Mouse (Mus musculus) heart, embryonic 13.5 days (tissue): ENCODE results near the gene Ccm2. TPM values are rescaled to one million over a fixed set of nuclear protein-coding genes. Genes with fewer than 3 reads are reported as not detected.
A peak's percentile ranks its signal among the peaks of the same experiment; 100 is the strongest.

Experiments
- ATAC-seq: fragments of 200-750 bp; cut with Nextera tagmentation; 2 replicates; pipeline ENCODE4 v1.8.0; 2017; ENCODE audit warnings: moderate TSS enrichment; ENCODE audit not compliant: insufficient number of reproducible peaks, low FRiP score, low TSS enrichment; ENCODE audit errors: extremely low read depth
- H3K27ac ChIP-seq: fragments of 300-500 bp; sonication (generic); replicated peaks from 2 replicates; pipeline ENCODE4 v1.5.1; 2015; ENCODE audit warnings: moderate library complexity, mild to moderate bottlenecking, inconsistent platforms
- H3K27me3 ChIP-seq: fragments of 300-500 bp; sonication (generic); replicated peaks from 2 replicates; pipeline ENCODE4 v1.6.1; 2015; ENCODE audit warnings: mild to moderate bottlenecking, inconsistent platforms
- H3K36me3 ChIP-seq: fragments of 300-500 bp; sonication (generic); 2 replicates; pipeline ENCODE4 v1.6.1; 2015; ENCODE audit warnings: mild to moderate bottlenecking, inconsistent platforms
- H3K4me1 ChIP-seq: fragments of 300-500 bp; sonication (generic); 2 replicates; pipeline ENCODE4 v1.6.1; 2015; ENCODE audit warnings: inconsistent platforms
- H3K4me2 ChIP-seq: fragments of 300-500 bp; sonication (generic); 2 replicates; pipeline ENCODE4 v1.6.1; 2015; ENCODE audit warnings: inconsistent platforms, mild to moderate bottlenecking, moderate library complexity
- H3K4me3 ChIP-seq: fragments of 300-500 bp; sonication (generic); 2 replicates; pipeline ENCODE4 v1.5.1; 2015; ENCODE audit warnings: moderate library complexity, mild to moderate bottlenecking, inconsistent platforms
- H3K9ac ChIP-seq: fragments of 300-500 bp; sonication (generic); 2 replicates; pipeline ENCODE4 v1.6.1; 2015; ENCODE audit warnings: inconsistent platforms, mild to moderate bottlenecking, moderate library complexity
- H3K9me3 ChIP-seq: fragments of 300-500 bp; sonication (generic); 2 replicates; pipeline ENCODE4 v1.6.1; 2016; ENCODE audit warnings: inconsistent platforms
- WGBS: fragments of 180-500 bp; shearing (Covaris S2); methylation state at CpG from one replicate; pipeline ENCODE4 v1.1.7; 2015; ENCODE audit warnings: mixed read lengths; 5-methylcytosine and 5-hydroxymethylcytosine counted together
- polyA plus RNA-seq: library from polyadenylated mRNA; unstranded; fragments of >200 nt; fragmentation: Nextera tagmentation; extraction: Ambion mirVana; gene quantifications from 2 replicates; pipeline ENCODE4 v1.2.1, GENCODE M21; 2015

Gene Ccm2
- polyA plus RNA-seq, 1 experiment from 2014 or later, result 54.3 TPM

DNA sequence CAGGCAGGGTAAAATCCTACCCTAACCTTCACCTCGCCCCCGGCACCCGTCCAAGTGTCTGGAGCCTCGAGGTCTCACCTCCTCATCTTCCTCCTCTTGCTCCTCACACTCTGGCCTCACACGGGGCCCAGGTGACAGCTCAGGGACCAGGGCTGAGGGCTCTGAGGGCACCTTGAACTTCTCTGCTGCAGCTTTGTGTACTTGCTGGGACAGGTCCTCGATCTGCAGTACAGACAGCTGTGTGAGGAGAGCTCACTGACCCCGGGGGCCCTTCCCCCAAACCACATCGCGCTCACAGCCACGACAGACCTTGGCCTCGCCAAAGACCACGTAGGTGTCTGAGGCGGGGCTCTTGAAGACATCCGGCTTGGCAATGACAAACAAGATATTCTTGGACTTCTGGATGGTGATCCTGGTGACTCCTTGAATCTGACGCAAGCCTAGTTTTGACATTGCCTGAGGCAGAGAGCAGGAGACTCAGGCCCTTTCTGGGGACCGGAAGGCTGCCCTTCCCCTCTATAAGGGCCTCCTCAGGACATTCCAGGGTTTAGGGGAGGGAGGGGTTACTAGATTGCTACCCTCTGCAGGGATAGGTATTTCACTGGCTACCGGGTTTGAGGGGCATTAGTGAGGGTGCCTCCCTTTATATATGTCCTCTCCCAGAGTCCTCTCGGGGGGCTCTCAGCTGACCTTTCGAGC is 51.7 kb downstream of the Ccm2 start:
- Histone ChIP-seq H3K4me1 (peaks cover 55% of the 10 kb centered on the region), H3K9ac (peak overlapping the region; percentile 30; the same call in 1 of the 2 replicates), H3K27me3 (peaks cover 49% of the 10 kb centered on the region), H3K4me2 (no peak overlapping the region), H3K4me3 (no peak overlapping the region), H3K9me3 (no peaks in the 10 kb centered on the region), H3K36me3 (peaks cover 57% of the 10 kb centered on the region), H3K27ac (no peak overlapping the region)
- no peak for ATAC-seq
- WGBS, result 49% methylated on average over 19 of the region's 19 CpGs

DNA sequence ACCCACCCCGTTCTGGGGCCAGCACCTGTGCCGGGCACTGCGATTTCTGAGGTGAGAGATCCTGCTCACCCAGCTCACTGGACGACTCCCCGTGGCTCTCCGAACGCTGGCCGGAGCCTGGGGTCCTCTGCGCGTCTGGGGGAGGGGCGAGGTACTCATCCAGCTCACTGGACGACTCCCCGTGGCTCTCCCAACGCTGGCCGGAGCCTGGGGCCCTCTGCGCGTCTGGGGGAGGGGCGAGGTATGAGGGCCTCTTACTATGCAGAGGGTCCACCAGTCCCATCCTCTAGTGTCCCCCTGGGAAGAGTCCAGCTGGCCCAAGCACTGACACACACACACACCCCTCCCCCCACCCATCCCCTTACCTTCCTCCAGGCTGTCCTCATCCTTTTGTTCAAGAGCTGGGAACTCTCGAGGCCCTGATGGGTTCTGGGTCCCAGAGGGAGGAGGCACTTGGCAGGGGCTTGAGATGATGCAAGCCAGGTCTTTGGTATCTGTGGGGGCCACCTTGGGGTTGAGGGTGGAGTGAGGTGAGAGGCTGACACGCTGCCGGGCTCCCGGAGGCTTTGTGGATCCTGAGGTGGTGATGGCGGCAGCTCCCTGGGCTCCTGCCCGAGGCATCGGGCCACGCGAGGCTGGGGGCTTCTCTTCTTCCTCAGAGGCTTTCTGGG is 52.5 kb downstream of the Ccm2 start:
- Histone ChIP-seq H3K4me3 (no peak overlapping the region), H3K9ac (peak overlapping the region; percentile 38; the same call in 1 of the 2 replicates), H3K4me2 (peak overlapping the region; percentile 32), H3K9me3 (no peaks in the 10 kb centered on the region), H3K27me3 (peaks cover 52% of the 10 kb centered on the region), H3K4me1 (peaks cover 58% of the 10 kb centered on the region), H3K27ac (no peak overlapping the region), H3K36me3 (peaks cover 49% of the 10 kb centered on the region)
- WGBS, result 20% methylated on average over 27 of the region's 27 CpGs
- no peak for ATAC-seq

GRCm38 (mm10) chr11:6599831-6600230 is 53.1 kb downstream of the Ccm2 start:
- no peak overlapping the region for H3K9ac ChIP-seq

GRCm38 (mm10) chr11:6600284-6600944 is 53.7 kb downstream of the Ccm2 start:
- Histone ChIP-seq H3K9ac (no peak overlapping the region), H3K4me1 (peaks cover 58% of the 10 kb centered on the region), H3K9me3 (no peaks in the 10 kb centered on the region), H3K27ac (no peak overlapping the region), H3K4me3 (no peak overlapping the region), H3K36me3 (peaks cover 36% of the 10 kb centered on the region), H3K27me3 (peaks cover 65% of the 10 kb centered on the region), H3K4me2 (no peak overlapping the region)
- 74% methylated on average over 8 of the region's 8 CpGs for WGBS
- ATAC-seq, result no peak

More at GRCm38 (mm10) chr11:6599831-6600230, 53.1 kb downstream of the Ccm2 start:
- Histone ChIP-seq H3K4me2 (no peak overlapping the region), H3K36me3 (peaks cover 42% of the 10 kb centered on the region), H3K4me1 (peaks cover 58% of the 10 kb centered on the region), H3K27me3 (peaks cover 59% of the 10 kb centered on the region), H3K27ac (no peak overlapping the region), H3K9me3 (no peaks in the 10 kb centered on the region), H3K4me3 (no peak overlapping the region)
- no peak for ATAC-seq
- WGBS, result 83% methylated on average over 6 of the region's 6 CpGs

DNA sequence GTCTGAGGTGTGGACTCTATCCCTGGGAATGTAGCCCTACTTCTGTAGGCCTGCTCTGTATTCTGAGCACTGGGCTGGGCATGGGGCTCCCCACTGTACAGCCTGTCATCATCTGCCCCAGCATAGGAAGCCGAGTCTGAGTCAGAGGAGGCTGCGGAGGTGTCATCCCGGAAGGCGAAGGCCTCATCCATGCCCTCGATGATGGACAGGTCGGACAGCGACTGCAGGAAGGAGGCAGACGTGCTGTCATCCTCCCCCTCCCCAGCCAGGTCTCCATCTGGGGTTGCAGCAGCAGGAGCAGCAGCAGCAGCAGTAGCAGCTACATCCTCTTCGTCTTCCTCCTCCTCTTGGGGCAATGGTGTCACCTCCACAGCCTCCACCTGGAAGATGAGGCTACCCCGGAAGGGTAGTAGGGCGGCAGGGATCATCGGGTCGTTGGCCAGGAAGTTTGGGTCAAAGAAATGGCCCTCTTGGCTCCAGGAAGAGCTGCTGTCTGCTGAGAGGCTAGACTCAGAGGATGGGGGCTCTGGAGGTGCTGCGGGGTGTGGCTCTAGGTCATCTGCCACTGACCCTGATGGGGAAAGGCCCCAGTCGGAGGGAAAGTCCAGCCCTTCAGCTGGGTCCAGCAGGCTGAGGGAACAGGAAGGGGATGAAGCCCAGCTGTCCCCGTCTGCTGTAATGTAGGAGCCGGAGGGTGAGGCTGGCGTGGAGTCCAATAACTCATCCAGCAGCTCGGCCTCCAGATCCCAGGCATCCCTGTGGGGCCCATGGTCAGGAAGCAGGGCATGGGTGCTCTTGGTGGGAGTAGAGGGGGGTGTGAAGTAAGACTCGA is 55.2 kb downstream of the Ccm2 start:
- H3K4me1 ChIP-seq, result peaks cover 59% of the 10 kb centered on the region
- 78% methylated on average over 20 of the region's 20 CpGs for WGBS

GRCm38 (mm10) chr11:6602662-6603061 is 56.0 kb downstream of the Ccm2 start:
- Histone ChIP-seq H3K4me1 (peaks cover 56% of the 10 kb centered on the region), H3K36me3 (peaks cover 14% of the 10 kb centered on the region), H3K4me2 (no peak overlapping the region), H3K9ac (no peak overlapping the region), H3K4me3 (no peak overlapping the region), H3K27ac (no peak overlapping the region), H3K27me3 (peaks cover 84% of the 10 kb centered on the region), H3K9me3 (no peaks in the 10 kb centered on the region)
- ATAC-seq, result no peak
- 73% methylated on average over 9 of the region's 9 CpGs for WGBS

More for the DNA sequence above, 55.2 kb downstream of the Ccm2 start:
- ATAC-seq, result no peak
- Histone ChIP-seq H3K9ac (no peak overlapping the region), H3K4me3 (no peak overlapping the region), H3K27ac (no peak overlapping the region), H3K9me3 (no peaks in the 10 kb centered on the region), H3K4me2 (no peak overlapping the region), H3K27me3 (peaks cover 76% of the 10 kb centered on the region), H3K36me3 (peaks cover 22% of the 10 kb centered on the region)

GRCm38 (mm10) chr11:6603224-6603623 is 56.5 kb downstream of the Ccm2 start:
- Histone ChIP-seq H3K36me3 (peaks cover 8% of the 10 kb centered on the region), H3K27ac (no peak overlapping the region), H3K9ac (no peak overlapping the region), H3K27me3 (peaks cover 88% of the 10 kb centered on the region), H3K9me3 (no peaks in the 10 kb centered on the region), H3K4me2 (peak overlapping the region; percentile 72), H3K4me1 (peaks cover 50% of the 10 kb centered on the region), H3K4me3 (no peak overlapping the region)
- WGBS, result 77% methylated on average over 9 of the region's 9 CpGs
- no peak for ATAC-seq

DNA sequence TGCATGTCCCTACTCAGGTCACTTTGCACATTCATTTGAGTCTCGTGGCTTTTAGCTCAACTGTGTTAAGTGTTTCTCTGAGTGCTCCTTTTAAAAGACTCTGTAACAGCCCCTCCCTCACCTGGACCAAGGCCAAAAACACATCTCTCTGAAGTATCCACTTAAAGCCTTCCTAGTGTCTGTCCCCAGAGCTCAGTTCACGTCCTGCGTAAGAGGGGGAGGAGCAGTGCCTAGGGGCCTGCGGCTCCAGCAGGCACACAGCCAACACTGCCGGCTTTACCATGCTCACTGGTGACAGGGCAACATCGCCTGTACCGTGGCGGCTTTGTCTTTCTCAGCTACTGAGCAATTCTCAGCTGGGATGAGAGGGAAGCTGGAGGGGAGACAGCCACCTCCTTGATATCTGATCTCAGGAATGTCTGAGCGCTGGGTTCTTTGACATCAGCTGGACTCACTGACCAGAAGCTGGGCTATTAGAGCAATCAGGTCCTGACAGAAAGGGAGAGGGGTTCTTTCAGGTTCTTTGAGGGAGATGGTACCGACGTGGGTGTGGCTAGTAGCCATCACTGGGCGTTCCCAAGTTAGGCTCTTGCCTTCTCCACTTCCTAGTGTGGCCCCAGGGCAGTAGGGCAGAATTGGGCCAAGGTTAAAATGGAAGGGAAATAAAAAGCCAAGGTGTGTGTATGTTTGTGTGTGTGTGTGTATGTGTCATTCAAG is 57.4 kb downstream of the Ccm2 start:
- H3K27me3 ChIP-seq, result peaks cover 85% of the 10 kb centered on the region
- 20% methylated on average over 12 of the region's 12 CpGs for WGBS
- no peaks in the 10 kb centered on the region for H3K9me3 ChIP-seq
- H3K4me3 ChIP-seq, result peak overlapping the region; percentile 48; the same call in 1 of the 2 replicates
- H3K27ac ChIP-seq, result peak overlapping the region; percentile 50
- ATAC-seq, result peak; percentile 68; the same call in 1 of the 2 replicates
- peak overlapping the region; percentile 62 for H3K9ac ChIP-seq
- peak overlapping the region; percentile 72 for H3K4me2 ChIP-seq
- H3K36me3 ChIP-seq, result 0 out of 2 replicates have a peak, but pooled peaks cover under 1% of the 10 kb centered on the region
- peaks cover 42% of the 10 kb centered on the region for H3K4me1 ChIP-seq

- Histone ChIP-seq H3K27me3 (peaks cover 80% of the 10 kb centered on the region), H3K36me3 (no peaks in the 10 kb centered on the region), H3K27ac (no peak overlapping the region), H3K9me3 (no peaks in the 10 kb centered on the region), H3K9ac (peak overlapping the region; percentile 62), H3K4me1 (peaks cover 37% of the 10 kb centered on the region), H3K4me3 (peak overlapping the region; percentile 48), H3K4me2 (peak overlapping the region; percentile 72)
- no peak for ATAC-seq
Measured at GRCm38 (mm10) chr11:6604604-6604936, 57.9 kb downstream of the Ccm2 start.

GRCm38 (mm10) chr11:6605021-6605481 is 58.4 kb downstream of the Ccm2 start:
- Histone ChIP-seq H3K27me3 (peaks cover 76% of the 10 kb centered on the region), H3K4me2 (peak overlapping the region; percentile 72), H3K4me3 (peak overlapping the region; percentile 48), H3K27ac (no peak overlapping the region), H3K9ac (peak overlapping the region; percentile 62), H3K36me3 (no peaks in the 10 kb centered on the region), H3K9me3 (no peaks in the 10 kb centered on the region), H3K4me1 (peaks cover 33% of the 10 kb centered on the region)
- 13% methylated on average over 13 of the region's 13 CpGs for WGBS
- ATAC-seq, result no peak
